Mouse (Mus musculus): ENCODE data around the gene Fam122a. TPM values are rescaled to one million over a fixed set of nuclear protein-coding genes. Genes with fewer than 3 reads are reported as not detected.

The Fam122a gene
- polyA plus RNA-seq, 1 experiment = 20.3 TPM

- H3K4me1 ChIP-seq (ENCODE audit: control insufficient read depth, insufficient read depth, insufficient read length) = no peaks in the 10 kb centered on the region
- 86% methylated on average over 2 of the region's 2 CpGs for WGBS
These were observed 22.7 kb downstream of the Fam122a start for GRCm38 (mm10) chr19:24454451-24454850.

GRCm38 (mm10) chr19:24453379-24453778 lies 23.8 kb downstream of the Fam122a start:
- TF ChIP-seq CTCF (IDR thresholded peaks at IDR 0.05; ENCODE audit: extremely low read depth, insufficient read depth, insufficient read length, insufficient replicate concordance) (no peak), POLR2A (IDR thresholded peaks at IDR 0.05; ENCODE audit: low read depth, low read length) (no peak)
- 93% methylated on average over 13 of the region's 13 CpGs for whole genome bisulfite sequencing

More at GRCm38 (mm10) chr19:24454451-24454850, 22.7 kb downstream of the Fam122a start:
- no peak for DNase-seq (ENCODE audit: low read depth in 1 of 2, low spot score in 2 of 2)
- TF ChIP-seq CTCF (IDR thresholded peaks at IDR 0.05; ENCODE audit: extremely low read depth, insufficient read depth, insufficient read length, insufficient replicate concordance) (no peak), POLR2A (IDR thresholded peaks at IDR 0.05; ENCODE audit: low read depth, low read length) (no peak)
- Histone ChIP-seq H3K36me3 (ENCODE audit: control insufficient read depth, insufficient read depth, low read length) (no peaks in the 10 kb centered on the region), H3K4me3 (ENCODE audit: extremely low read depth, insufficient read depth, insufficient read length) (no peak overlapping the region), H3K27me3 (ENCODE audit: control insufficient read depth, insufficient read depth, low read length) (no peaks in the 10 kb centered on the region), H3K27ac (ENCODE audit: insufficient read depth, low read length) (no peak overlapping the region)

GRCm38 (mm10) chr19:24452441-24452898 lies 24.7 kb downstream of the Fam122a start:
- Histone ChIP-seq H3K4me1 (ENCODE audit: control insufficient read depth, insufficient read depth, insufficient read length) (no peaks in the 10 kb centered on the region), H3K36me3 (ENCODE audit: control insufficient read depth, insufficient read depth, low read length) (no peaks in the 10 kb centered on the region), H3K4me3 (ENCODE audit: extremely low read depth, insufficient read depth, insufficient read length) (no peak overlapping the region), H3K27ac (ENCODE audit: insufficient read depth, low read length) (no peak overlapping the region), H3K27me3 (ENCODE audit: control insufficient read depth, insufficient read depth, low read length) (no peaks in the 10 kb centered on the region)
- TF ChIP-seq POLR2A (IDR thresholded peaks at IDR 0.05; ENCODE audit: low read depth, low read length) = no peak
- DNase-seq (ENCODE audit: low read depth in 1 of 2, low spot score in 2 of 2) = no peak
- 54% methylated on average over 3 of the region's 3 CpGs for WGBS

More at GRCm38 (mm10) chr19:24453379-24453778, 23.8 kb downstream of the Fam122a start:
- Histone ChIP-seq H3K4me3 (ENCODE audit: extremely low read depth, insufficient read depth, insufficient read length) (no peak overlapping the region), H3K4me1 (ENCODE audit: control insufficient read depth, insufficient read depth, insufficient read length) (no peaks in the 10 kb centered on the region), H3K36me3 (ENCODE audit: control insufficient read depth, insufficient read depth, low read length) (no peaks in the 10 kb centered on the region), H3K27me3 (ENCODE audit: control insufficient read depth, insufficient read depth, low read length) (no peaks in the 10 kb centered on the region), H3K27ac (ENCODE audit: insufficient read depth, low read length) (no peak overlapping the region)
- no peak for DNase-seq (ENCODE audit: low read depth in 1 of 2, low spot score in 2 of 2)

- Histone ChIP-seq H3K27ac (ENCODE audit: insufficient read depth, low read length) (no peak overlapping the region), H3K36me3 (ENCODE audit: control insufficient read depth, insufficient read depth, low read length) (no peaks in the 10 kb centered on the region), H3K4me3 (ENCODE audit: extremely low read depth, insufficient read depth, insufficient read length) (no peak overlapping the region), H3K27me3 (ENCODE audit: control insufficient read depth, insufficient read depth, low read length) (no peaks in the 10 kb centered on the region), H3K4me1 (ENCODE audit: control insufficient read depth, insufficient read depth, insufficient read length) (no peaks in the 10 kb centered on the region)
- DNase-seq (ENCODE audit: low read depth in 1 of 2, low spot score in 2 of 2) = no peak
- TF ChIP-seq POLR2A (IDR thresholded peaks at IDR 0.05; ENCODE audit: low read depth, low read length) (no peak), CTCF (IDR thresholded peaks at IDR 0.05; ENCODE audit: extremely low read depth, insufficient read depth, insufficient read length, insufficient replicate concordance) (no peak)
- WGBS = 92% methylated on average over 3 of the region's 3 CpGs
These were observed 25.5 kb downstream of the Fam122a start for GRCm38 (mm10) chr19:24451626-24452025.

GRCm38 (mm10) chr19:24450740-24451139 lies 26.4 kb downstream of the Fam122a start:
- peak in 1 of 2 experiments; percentile 5 for DNase-seq (ENCODE audit: low read depth in 1 of 2, low spot score in 2 of 2)
- TF ChIP-seq POLR2A (IDR thresholded peaks at IDR 0.05; ENCODE audit: low read depth, low read length) (no peak), CTCF (IDR thresholded peaks at IDR 0.05; ENCODE audit: extremely low read depth, insufficient read depth, insufficient read length, insufficient replicate concordance) (no peak)
- no peaks in the 10 kb centered on the region for H3K27me3 ChIP-seq (ENCODE audit: control insufficient read depth, insufficient read depth, low read length)
- WGBS = 41% methylated on average over 8 of the region's 8 CpGs
- no peaks in the 10 kb centered on the region for H3K4me1 ChIP-seq (ENCODE audit: control insufficient read depth, insufficient read depth, insufficient read length)
- no peaks in the 10 kb centered on the region for H3K36me3 ChIP-seq (ENCODE audit: control insufficient read depth, insufficient read depth, low read length)
- H3K4me3 ChIP-seq (ENCODE audit: extremely low read depth, insufficient read depth, insufficient read length) = no peak overlapping the region
- H3K27ac ChIP-seq (ENCODE audit: insufficient read depth, low read length) = no peak overlapping the region

GRCm38 (mm10) chr19:24444322-24444721 lies 32.8 kb downstream of the Fam122a start:
- Histone ChIP-seq H3K36me3 (ENCODE audit: control insufficient read depth, insufficient read depth, low read length) (no peaks in the 10 kb centered on the region), H3K4me3 (ENCODE audit: extremely low read depth, insufficient read depth, insufficient read length) (no peak overlapping the region), H3K27ac (ENCODE audit: insufficient read depth, low read length) (no peak overlapping the region), H3K27me3 (ENCODE audit: control insufficient read depth, insufficient read depth, low read length) (no peaks in the 10 kb centered on the region), H3K4me1 (ENCODE audit: control insufficient read depth, insufficient read depth, insufficient read length) (no peaks in the 10 kb centered on the region)
- TF ChIP-seq CTCF (IDR thresholded peaks at IDR 0.05; ENCODE audit: extremely low read depth, insufficient read depth, insufficient read length, insufficient replicate concordance) = no peak
- no peak for TF ChIP-seq POLR2A (IDR thresholded peaks at IDR 0.05; ENCODE audit: low read depth, low read length)
- WGBS = 70% methylated on average over 3 of the region's 3 CpGs
- DNase-seq (ENCODE audit: low read depth in 1 of 2, low spot score in 2 of 2) = no peak

GRCm38 (mm10) chr19:24439715-24440114 lies 37.4 kb downstream of the Fam122a start:
- no peak for DNase-seq (ENCODE audit: low read depth in 1 of 2, low spot score in 2 of 2)
- H3K36me3 ChIP-seq (ENCODE audit: control insufficient read depth, insufficient read depth, low read length) = no peaks in the 10 kb centered on the region
- no peak overlapping the region for H3K27ac ChIP-seq (ENCODE audit: insufficient read depth, low read length)
- H3K27me3 ChIP-seq (ENCODE audit: control insufficient read depth, insufficient read depth, low read length) = no peaks in the 10 kb centered on the region
- WGBS = 80% methylated on average over 4 of the region's 4 CpGs
- H3K4me3 ChIP-seq (ENCODE audit: extremely low read depth, insufficient read depth, insufficient read length) = no peak overlapping the region
- H3K4me1 ChIP-seq (ENCODE audit: control insufficient read depth, insufficient read depth, insufficient read length) = no peaks in the 10 kb centered on the region
- no peak for TF ChIP-seq CTCF (IDR thresholded peaks at IDR 0.05; ENCODE audit: extremely low read depth, insufficient read depth, insufficient read length, insufficient replicate concordance)
- no peak for TF ChIP-seq POLR2A (IDR thresholded peaks at IDR 0.05; ENCODE audit: low read depth, low read length)
